Mouse (Mus musculus): ENCODE measurements at regions not wholly inside any gene's neighbourhood (a gene's known extent, or its start where the extent isn't known, plus 50 kb on each side); places are given as distances from the start of the nearest gene placed in this dataset.
"Not testable (repeated sequence)": the region's sequence is repeated elsewhere in the genome, so short reads cannot be mapped to it uniquely, and the experiment has no call there.

DNA sequence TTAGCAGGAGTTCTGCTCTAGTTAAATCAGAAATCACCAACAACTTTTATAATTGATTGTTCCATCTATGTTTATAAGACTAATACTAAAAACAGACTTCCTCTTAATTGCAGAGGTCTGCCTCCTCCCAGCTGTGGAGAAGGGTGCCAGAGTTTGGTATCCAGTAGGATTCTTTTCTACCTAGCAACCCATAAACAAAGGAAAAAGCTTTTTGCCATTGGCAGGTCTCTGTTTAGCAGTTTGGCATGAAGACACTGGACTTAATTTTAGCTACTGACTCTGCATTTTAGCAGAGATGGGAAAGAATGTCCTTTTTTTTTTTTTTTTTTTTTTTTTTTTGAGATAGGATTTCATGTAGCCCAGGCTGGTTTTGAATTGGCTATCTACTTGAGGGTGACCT, 1628.4 kb downstream of the A830018L16Rik start:
- no peaks in the 10 kb centered on the region for H3K36me3 ChIP-seq (ENCODE audit: control insufficient read depth, insufficient read depth, low read length)
- no peaks in the 10 kb centered on the region for H3K27me3 ChIP-seq (ENCODE audit: control insufficient read depth, insufficient read depth, low read depth, low read length)
- H3K27ac ChIP-seq (ENCODE audit: low read length) = no peak overlapping the region
- 0 out of 2 replicates have a peak, but pooled peaks cover 3% of the 10 kb centered on the region for H3K4me1 ChIP-seq (replicated peaks; ENCODE audit: control insufficient read depth, insufficient read depth, low read length)
- no peaks in the 10 kb centered on the region for H3K9me3 ChIP-seq (ENCODE audit: control insufficient read depth, low read length)
- no peak overlapping the region for H3K4me2 ChIP-seq (ENCODE audit: low read depth, low read length)
- no peak overlapping the region for H3K9ac ChIP-seq (ENCODE audit: low read length)
- ATAC-seq (ENCODE audit: low read depth) = 0 out of 2 replicates have a peak, but pooled peaks have one; percentile 15
- H3K4me3 ChIP-seq (ENCODE audit: low read length) = no peak overlapping the region

DNA sequence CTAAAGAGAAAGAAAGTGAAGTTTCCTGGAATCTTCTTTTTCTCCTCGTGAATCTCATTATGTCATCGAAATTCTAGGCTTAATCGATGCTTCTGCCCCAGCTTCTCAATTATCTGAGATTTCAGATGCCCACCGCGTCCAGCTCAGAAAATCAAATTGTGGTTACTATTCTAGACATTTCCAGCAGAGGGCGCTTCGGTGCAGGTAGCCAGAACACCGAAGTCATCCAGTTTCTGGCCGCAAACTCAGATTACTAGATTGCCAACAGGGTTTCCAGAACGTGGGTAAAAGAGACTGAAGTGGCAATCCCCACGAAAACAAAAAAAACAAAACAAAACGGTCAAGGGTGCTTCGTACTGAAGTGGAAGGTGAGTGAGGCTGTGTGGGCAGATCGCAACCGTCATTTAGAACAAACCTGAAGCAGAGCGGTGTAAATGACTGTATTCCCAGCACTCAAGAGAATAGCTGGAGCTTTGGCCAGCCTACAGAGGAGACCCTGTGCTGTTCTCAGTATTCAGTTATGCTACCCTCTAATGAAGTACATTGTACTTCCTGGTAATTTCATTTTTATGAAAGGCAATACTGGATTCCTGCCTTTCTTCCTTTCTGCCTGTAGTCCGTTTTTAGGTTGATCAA, 1636.4 kb downstream of the A830018L16Rik start:
- Histone ChIP-seq H3K27me3 (ENCODE audit: control insufficient read depth, insufficient read depth, low read depth, low read length) (no peaks in the 10 kb centered on the region), H3K9me3 (ENCODE audit: control insufficient read depth, low read length) (no peaks in the 10 kb centered on the region), H3K9ac (ENCODE audit: low read length) (no peak overlapping the region), H3K4me3 (ENCODE audit: low read length) (peak overlapping the region; percentile 24; the same call in 1 of the 2 replicates), H3K4me2 (ENCODE audit: low read depth, low read length) (peak overlapping the region; percentile 41), H3K4me1 (replicated peaks; ENCODE audit: control insufficient read depth, insufficient read depth, low read length) (no peaks in the 10 kb centered on the region), H3K36me3 (ENCODE audit: control insufficient read depth, insufficient read depth, low read length) (no peaks in the 10 kb centered on the region), H3K27ac (ENCODE audit: low read length) (no peak overlapping the region)
- WGBS = 15% methylated on average over 17 of the region's 17 CpGs
- no peak for ATAC-seq (ENCODE audit: low read depth)

DNA sequence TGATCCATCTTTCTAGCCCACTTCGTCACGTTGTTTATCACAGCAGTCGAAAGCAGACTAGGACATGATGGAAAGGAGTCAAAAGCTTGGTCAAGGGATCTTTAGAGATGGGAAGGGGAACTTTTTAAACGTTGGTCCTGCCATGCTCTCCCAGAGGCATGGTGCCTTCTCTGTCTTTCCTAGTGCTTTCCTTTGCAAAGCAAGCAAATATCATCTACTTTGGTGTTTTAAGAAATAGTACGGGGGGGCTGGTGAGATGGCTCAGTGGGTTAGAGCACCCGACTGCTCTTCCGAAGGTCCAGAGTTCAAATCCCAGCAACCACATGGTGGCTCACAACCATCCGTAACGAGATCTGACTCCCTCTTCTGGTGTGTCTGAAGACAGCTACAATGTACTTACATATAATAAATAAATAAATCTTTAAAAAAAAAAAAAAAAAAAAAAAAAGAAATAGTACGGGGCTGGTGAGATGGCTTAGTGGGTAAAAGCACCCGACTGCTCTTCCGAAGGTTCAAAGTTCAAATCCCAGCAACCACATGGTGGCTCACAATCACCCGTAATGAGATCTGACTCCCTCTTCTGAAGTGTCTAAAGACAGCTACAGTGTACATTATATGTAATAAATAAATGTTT, 1637.6 kb downstream of the A830018L16Rik start:
- not testable (repeated sequence) for H3K36me3 ChIP-seq (ENCODE audit: control insufficient read depth, insufficient read depth, low read length); H3K9ac ChIP-seq (ENCODE audit: low read length); ATAC-seq (ENCODE audit: low read depth); H3K4me1 ChIP-seq (replicated peaks; ENCODE audit: control insufficient read depth, insufficient read depth, low read length); H3K9me3 ChIP-seq (ENCODE audit: control insufficient read depth, low read length); H3K27ac ChIP-seq (ENCODE audit: low read length); H3K4me3 ChIP-seq (ENCODE audit: low read length); H3K27me3 ChIP-seq (ENCODE audit: control insufficient read depth, insufficient read depth, low read depth, low read length); H3K4me2 ChIP-seq (ENCODE audit: low read depth, low read length)
- WGBS = 56% methylated on average over 11 of the region's 13 CpGs

DNA sequence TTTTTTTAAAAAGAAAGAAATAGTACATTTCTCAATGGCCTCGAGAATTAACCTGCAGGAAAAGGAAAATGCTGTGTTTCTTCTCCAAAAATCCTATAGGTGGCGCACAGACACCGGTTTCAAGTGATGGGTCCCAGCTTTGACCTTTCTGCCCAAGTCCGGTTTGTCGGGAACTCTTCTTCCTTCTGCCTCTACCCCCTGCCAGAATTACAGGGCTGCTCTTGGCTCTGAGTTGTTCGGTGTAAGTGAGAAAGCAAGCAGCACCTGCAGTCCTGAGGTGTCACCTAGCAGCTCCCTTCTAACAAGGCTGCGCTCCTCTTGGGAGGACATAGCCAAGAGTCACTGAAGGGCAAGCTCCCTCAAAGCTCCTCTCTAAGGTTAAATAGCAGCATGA, 1638.2 kb downstream of the A830018L16Rik start:
- Histone ChIP-seq H3K9ac (ENCODE audit: low read length) (no peak overlapping the region), H3K36me3 (ENCODE audit: control insufficient read depth, insufficient read depth, low read length) (no peaks in the 10 kb centered on the region), H3K4me2 (ENCODE audit: low read depth, low read length) (peak overlapping the region; percentile 40), H3K27me3 (ENCODE audit: control insufficient read depth, insufficient read depth, low read depth, low read length) (no peaks in the 10 kb centered on the region), H3K4me3 (ENCODE audit: low read length) (peak overlapping the region; percentile 8; the same call in 1 of the 2 replicates), H3K27ac (ENCODE audit: low read length) (no peak overlapping the region), H3K4me1 (replicated peaks; ENCODE audit: control insufficient read depth, insufficient read depth, low read length) (no peaks in the 10 kb centered on the region), H3K9me3 (ENCODE audit: control insufficient read depth, low read length) (no peaks in the 10 kb centered on the region)
- WGBS = 8% methylated on average over 7 of the region's 7 CpGs
- ATAC-seq (ENCODE audit: low read depth) = 0 out of 2 replicates have a peak, but pooled peaks have one; percentile 41

DNA sequence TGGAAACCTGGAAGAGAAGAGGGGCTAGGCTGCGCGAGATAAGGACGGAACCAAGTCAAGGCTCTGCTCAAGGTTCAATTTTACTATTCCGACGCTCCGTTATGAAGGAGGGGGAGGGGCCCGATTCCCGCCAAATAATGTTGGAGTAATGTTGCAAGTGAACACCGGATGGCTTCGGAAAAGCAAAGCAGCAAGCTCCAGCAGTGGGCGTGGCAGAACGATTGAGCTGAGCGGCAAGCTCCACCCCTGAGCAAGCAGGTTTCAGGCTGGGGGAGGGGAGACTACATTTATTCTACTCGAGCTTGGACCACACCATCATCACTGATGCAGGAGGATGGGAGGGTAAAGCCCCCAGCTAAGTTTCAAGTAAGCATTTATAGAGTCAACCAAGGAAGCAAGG, 1643.8 kb downstream of the A830018L16Rik start:
- Histone ChIP-seq H3K36me3 (ENCODE audit: control insufficient read depth, insufficient read depth, low read length) (no peaks in the 10 kb centered on the region), H3K4me3 (ENCODE audit: low read length) (no peak overlapping the region), H3K9me3 (ENCODE audit: control insufficient read depth, low read length) (no peaks in the 10 kb centered on the region), H3K4me1 (replicated peaks; ENCODE audit: control insufficient read depth, insufficient read depth, low read length) (no peaks in the 10 kb centered on the region), H3K27ac (ENCODE audit: low read length) (no peak overlapping the region), H3K9ac (ENCODE audit: low read length) (no peak overlapping the region), H3K4me2 (ENCODE audit: low read depth, low read length) (0 out of 2 replicates have a peak overlapping the region, but pooled peaks have one; percentile 6), H3K27me3 (ENCODE audit: control insufficient read depth, insufficient read depth, low read depth, low read length) (no peaks in the 10 kb centered on the region)
- 29% methylated on average over 14 of the region's 14 CpGs for WGBS
- ATAC-seq (ENCODE audit: low read depth) = no peak

DNA sequence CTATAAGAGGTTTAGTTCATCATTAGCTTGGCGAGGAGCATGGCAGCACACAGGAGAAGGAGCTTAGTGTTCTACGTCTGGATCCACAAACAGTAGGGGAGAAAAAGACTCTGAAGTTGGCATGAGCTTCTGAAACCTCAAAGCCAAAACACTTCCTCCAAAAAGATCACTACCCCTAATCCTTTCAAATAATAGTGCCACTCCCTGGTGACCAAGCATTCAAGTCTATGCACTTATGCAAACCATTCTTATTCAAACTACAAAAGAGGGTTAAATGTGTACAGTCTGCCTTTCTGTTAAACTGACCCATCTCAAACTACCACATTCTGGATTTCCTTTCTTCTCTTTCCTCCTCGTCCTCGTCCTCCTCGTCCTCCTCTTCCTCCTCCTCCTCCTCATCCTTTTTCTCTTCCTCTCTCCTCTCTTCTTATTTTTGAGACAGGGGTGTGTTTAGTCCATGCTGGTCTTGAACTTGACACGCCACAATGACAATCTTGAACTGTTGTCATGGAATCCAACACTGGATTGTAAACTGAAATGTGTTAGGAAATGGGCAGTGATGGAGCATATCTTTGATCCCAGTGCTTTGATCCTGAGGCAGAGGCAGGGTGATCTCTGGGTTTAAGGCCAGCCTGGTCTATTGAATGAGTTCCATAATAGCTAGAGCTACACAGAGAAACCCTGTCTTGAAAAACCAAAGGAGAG, 1645.9 kb downstream of the A830018L16Rik start:
- Histone ChIP-seq H3K9ac (ENCODE audit: low read length) (no peak overlapping the region), H3K4me3 (ENCODE audit: low read length) (no peak overlapping the region), H3K27me3 (ENCODE audit: control insufficient read depth, insufficient read depth, low read depth, low read length) (no peaks in the 10 kb centered on the region), H3K4me2 (ENCODE audit: low read depth, low read length) (no peak overlapping the region), H3K9me3 (ENCODE audit: control insufficient read depth, low read length) (no peaks in the 10 kb centered on the region), H3K27ac (ENCODE audit: low read length) (no peak overlapping the region), H3K4me1 (replicated peaks; ENCODE audit: control insufficient read depth, insufficient read depth, low read length) (no peaks in the 10 kb centered on the region), H3K36me3 (ENCODE audit: control insufficient read depth, insufficient read depth, low read length) (no peaks in the 10 kb centered on the region)
- 75% methylated on average over 6 of the region's 6 CpGs for WGBS
- no peak for ATAC-seq (ENCODE audit: low read depth)
